Mouse (Mus musculus): ENCODE results near the gene Pip5k1b.

GRCm38 (mm10) chr19:24393920-24394319, 161.8 kb downstream of the Pip5k1b start:
- TF ChIP-seq CTCF (IDR thresholded peaks at IDR 0.05) (no peak), POLR2A (IDR thresholded peaks at IDR 0.05; ENCODE audit: insufficient read depth, low read depth, low read length) (no peak)
